Mouse (Mus musculus) naive thymus-derived CD4-positive, alpha-beta T cell, adult 2 months (primary cell): ENCODE measurements around the gene Gon7.

ENCODE experiments used
- DNase-seq: peaks from one replicate; pipeline ENCODE4 v3.0.0-alpha.2; 2011; ENCODE audit warnings: low read depth

Gon7 gene

DNA sequence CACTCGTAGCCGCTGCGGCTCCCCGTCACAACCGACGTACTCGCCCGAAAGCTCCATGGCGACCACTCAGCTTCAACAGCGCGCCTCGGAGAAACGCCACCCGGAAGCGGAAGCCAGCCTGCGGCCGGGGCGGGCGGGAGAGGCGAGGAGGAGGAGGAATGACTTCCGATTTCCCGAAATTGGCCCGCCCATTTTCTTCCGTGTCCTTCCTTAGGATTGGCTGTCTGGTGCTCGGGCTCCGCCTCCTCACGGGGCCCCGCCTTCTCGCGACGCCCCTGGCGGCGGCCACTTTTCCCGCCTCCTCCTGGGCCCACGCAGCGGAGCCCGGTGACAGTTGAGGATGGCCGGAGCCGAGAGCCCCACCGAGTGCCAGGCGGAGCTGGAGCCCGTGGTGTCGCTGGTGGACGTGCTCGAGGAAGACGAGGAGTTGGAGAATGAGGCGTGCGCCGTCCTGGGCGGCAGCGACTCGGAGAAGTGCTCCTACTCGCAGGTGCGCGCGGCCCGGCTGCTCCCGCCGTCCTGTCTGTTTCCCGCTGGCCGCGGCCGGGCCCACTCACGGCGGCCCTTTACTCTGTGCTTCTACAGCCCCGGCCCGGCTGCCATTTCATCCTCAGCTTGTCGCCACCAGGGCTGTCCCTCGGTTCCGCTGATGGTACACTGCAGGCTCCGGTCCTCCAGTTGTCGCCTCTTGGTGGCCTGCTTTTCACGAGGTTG lies at the start of gene Gon7, which contains the start of the genes Gm28051 and Ubr7:
TSS of gene Gon7 (minus strand) at position 115 of the 714 bp plus-strand sequence.
TSS of gene Gm28051 (minus strand) at position 77 of the 714 bp plus-strand sequence.
TSS of gene Ubr7 (plus strand) at position 279 of the 714 bp plus-strand sequence.
- DNase-seq: peak; percentile 97

DNA sequence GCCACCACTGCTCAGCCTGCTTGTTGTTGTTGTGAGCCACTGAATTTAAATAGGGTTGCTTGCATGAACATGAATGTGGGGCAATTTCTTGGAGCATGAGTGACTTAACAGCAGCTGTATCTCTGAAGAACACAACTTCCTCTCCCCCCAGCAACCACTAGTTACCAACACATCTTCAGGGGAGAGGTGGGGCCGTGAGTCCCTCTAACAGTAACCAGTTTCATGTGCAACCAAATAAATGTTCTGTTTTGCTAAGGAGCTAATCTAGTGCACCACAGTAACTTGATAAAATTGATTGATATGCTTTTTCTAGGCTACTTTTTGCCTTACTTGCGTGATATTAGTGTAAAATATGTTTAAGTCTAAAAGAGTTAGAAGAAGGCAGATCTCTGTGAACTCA lies 41.9 kb upstream of the Gon7 start:
- DNase-seq: no peak

DNA sequence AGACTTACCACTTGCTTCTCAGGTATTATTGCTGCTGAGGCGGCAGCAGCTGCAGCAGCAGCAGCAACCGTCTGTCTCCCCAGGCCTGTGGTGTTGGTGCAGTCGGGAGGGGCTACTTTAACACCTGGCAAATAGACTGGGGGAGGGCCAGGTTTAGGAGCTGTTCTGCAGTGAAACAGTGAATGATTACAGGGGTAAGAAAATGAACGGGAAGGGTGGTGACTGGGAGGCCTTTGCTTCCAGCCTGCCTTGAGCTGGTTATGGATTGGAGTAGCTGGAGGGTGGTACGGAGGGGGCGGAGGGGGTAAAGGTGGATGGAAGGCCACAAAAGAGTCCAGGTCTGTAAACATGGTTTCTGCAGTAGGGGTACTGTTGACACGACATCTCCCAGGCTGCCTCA lies 30.3 kb upstream of the Gon7 start:
- no peak for DNase-seq

DNA sequence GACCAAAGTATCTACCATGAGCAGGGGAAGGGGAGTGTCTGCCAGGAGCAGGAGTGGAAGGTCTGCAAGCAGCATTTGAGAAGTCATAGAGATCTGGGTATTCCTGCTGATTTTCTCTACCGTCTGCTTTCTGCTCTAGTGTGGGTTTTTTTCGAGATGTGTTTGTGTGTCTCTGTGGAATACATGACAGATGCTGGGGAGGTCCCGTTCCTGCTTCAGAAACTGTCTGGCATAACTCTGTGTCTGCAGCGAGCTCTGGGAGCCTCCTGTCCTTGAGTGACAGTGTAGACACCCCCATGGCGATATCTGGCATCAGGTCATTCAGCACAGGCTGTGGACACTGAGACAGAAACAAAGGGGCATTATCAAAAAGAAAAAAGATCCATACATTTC lies 28.0 kb upstream of the Gon7 start:
- no peak for DNase-seq

DNA sequence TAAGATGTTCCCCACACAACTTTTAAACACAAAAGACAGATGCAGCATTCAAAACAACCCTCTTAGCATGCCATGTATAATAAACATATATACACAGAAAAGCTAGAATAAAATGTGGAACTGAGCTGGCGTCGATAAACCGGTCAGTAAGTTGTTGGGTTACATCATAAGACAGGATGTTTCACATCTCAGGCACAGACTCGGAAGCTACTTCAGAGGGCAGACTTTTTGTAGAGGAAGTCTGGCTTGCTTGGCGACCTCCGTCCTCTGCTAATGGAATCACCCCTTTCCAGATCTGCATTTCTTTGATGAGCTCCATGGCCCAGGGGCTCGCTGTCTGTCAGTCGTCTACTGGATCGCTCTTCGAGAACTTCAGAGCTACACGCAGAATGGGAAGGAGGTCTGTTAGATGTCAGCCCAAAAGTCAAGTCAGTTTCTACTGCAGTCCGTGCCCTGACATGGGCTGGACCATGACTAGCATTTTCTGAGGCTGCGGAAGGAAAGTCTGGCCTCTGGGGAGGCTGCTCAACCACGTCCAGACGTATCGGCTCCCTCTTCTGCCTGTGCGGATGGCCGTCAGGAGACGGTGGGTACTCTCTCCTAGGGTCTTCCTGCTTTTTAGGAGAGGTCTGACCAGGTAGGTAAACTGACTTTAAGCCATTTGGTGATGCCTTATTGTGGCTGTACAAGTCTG lies 27.4 kb upstream of the Gon7 start:
- no peak for DNase-seq

DNA sequence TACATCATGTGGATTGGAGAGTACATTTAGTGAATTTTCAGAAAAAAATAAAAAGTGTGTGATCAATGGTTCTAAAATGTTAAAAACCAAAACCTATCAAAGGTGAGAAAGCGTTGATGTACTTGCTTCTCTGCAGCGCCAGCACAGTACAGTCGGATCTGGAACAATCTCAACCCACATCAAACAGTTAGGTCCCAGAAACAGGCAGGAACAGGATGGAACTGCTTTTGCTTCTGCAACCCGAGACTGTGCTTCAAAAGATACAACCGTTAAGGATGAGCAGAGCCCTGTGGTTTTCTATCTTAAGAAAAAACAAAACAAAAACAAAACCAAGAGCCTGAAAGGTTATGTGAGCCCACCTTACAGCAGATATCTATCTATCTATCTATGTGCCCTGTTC lies 25.2 kb upstream of the Gon7 start:
- peak; percentile 47 for DNase-seq

DNA sequence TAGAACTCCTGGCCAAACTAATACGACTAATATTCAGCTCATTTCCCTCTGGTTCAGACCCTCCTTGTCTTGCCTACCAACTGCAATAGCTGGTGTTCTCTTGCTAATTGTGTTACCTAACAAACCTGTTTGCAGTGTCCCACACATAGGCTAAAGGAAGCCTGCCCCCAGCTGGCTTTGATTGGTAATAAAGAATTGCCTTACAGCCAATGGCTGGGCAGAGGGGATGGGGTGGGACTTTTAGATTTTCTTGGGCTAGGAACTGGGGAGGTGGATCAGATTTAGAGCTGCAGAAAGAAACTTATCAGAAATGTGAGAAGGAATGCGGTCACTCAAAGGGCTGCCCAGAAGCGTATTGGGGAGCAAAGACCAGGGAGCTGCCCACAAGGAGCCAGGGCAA lies 21.8 kb upstream of the Gon7 start:
- DNase-seq: peak; percentile 36

DNA sequence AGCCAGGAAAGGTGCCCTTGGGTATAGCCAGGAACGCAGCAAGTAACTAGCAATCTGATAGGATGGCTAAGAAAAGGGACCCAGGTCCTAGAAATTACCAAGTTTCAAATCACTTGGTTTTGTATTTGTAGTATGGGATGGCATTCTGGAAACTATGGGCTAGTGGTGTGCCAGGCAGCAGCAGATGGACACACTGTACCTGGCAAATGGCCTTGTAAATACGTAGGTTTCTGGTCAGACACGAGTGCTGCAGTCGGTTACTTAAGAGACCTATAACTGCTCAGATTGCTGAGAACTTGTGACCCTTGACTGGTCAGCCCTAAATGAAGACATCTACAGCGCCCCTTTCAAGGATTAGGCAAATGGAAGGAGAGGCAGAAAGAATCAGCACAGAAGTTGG lies 20.5 kb upstream of the Gon7 start:
- no peak for DNase-seq

DNA sequence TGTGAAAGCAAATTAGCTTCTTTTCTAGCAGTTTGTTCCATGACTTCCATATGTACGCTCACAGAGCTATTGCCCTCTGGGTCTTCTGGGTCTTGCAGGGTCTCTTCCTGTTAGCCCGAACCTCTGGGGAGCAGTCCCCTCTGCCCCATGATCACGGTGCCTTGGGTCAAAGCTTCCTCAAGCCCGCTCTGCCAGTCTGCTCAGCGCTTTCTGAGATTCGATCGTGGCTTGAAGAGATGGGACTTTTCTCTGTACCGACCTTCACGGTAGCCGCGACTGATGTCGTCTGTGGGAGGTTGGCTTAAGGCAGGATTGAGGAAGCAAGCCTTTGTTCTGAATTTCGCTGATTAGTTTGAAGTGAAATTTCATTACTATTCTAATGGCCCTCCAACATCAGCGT lies 18.4 kb upstream of the Gon7 start:
- DNase-seq: no peak

DNA sequence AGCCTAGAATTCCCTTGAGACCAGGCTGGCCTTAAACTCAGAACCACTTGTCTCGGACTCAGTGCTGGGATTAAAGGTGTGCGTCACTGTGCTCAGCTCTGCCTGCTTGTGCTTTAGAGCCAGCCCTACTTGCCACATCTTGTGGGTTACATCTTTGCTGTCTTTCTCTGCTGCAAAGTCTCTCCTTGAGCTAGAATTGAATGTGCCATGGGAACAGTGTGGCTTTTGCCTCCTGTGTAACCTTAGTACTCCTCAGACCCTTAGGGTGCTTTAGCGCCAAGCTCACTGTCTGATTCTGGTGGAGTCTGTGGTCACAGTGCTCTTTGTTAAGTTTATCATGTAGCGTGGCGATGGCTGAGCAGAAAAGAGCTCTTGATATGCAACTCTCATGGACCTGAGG lies 15.1 kb upstream of the Gon7 start:
- no peak for DNase-seq

DNA sequence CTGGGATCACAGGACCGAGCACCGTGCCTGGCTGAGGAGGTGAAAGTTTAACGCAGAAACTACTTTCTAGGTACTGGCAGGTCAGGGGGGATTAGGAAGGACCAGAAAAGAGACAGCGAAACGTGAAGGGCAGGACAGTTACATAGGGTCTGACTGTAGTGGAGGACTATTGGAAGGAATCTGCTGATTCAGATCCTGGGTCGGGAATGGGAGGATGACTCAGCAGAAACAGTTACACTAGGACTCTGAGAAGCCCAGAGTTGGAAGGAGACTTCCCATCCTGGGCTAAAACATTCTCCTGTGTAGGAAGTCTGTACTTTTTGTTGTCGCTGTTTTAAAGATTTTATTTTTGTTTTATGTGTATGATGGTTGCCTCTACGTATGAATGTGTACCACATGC lies 14.0 kb upstream of the Gon7 start:
- DNase-seq: no peak

DNA sequence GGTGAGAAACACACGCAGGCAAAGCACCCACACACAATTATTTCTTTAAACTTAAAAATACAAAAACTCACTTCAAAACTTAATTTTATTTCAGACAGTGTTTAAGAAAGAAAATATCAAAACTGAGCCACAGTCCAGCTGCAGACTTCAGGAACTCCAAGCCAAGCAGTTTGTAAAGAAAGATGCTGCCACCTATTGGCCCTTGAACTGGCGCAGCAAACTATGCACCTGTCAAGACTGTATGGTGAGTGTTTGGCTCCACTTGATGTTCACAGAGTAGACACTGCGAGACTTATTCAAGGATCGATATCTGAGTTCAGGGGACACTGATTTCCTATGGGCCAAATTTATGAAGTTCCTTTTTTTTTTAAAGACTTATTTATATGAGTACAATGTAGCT lies 11.4 kb upstream of the Gon7 start:
- peak; percentile 40 for DNase-seq

DNA sequence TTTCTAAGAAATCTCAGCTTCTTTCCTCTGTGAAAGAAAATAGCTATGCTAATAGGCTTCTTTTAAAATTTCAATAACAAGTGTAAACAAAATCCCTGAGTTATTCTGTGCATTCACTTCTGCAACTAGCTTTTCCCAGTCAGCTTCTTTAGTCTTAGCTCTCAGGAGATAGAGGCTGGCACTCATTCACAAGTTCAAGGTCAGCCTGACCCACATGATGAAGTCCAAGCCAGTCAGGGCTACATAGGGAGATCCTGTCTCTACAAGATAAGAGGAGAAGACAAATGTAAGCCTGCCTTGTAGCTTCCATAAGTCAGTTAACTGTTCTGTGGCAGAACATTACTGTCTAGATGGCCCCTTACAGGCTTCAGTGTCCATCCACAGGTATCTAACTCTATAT lies 6.1 kb upstream of the Gon7 start:
- no peak for DNase-seq

DNA sequence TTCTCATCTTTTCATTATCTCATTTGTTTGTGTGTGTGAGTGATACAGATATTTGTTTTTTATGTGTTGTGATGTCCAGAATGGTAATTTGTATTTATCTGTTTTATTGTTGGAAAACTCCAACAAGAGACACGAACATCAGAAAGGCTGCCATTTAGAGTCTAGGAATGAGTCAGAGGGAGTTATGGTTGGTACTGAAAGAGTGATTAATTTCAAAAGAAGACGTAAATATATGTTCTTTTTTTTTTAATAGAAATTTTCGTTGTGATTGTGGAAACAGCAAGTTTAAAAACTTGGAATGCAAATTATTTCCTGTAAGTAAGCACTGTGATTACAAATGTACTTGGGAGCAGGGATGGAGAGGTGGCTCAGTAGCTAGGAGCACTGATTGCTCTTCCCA lies 4.1 kb upstream of the Gon7 start:
- DNase-seq: no peak

DNA sequence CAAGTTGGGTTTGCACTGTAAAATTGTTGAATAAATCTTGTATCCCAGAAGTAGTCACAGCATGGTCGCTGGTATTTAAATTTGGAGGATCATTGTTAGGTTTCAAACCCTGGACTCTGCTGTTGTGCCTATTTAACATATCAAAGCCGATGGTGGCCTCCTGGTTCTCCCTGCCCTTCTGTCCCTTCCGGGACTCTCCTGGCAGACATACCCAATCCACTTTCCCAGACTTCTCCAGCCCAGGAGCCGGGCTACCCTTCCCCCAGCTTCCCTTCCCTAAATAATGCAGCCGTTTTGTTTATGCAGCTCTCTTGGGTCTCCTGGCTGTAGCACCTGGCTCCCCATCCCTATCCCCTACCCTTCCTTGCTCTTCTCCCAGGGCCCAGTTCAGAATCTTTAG lies 1.3 kb upstream of the Gon7 start:
- no peak for DNase-seq

DNA sequence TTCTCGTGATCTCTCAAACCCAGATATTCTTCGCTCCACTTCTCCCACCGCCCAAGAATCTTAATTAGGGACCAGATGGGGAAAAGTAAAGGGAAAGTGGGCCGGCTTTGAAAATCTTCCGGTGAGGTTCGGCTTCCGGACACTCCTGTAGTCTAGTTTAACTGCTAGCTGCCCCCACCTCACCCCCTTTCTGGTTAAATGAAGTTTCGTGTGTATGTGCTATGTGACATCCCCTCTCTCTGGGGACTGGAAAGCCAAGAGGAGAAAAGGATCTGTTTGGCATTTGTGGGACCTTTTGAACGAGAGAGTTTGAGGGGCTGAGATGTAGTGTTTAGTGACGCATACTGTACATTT lies 777 bp upstream of the Gon7 start, which contains the start of gene Gm20604:
TSS of gene Gm20604 (minus strand) at position 270 of the 354 bp plus-strand sequence.
- no peak for DNase-seq

DNA sequence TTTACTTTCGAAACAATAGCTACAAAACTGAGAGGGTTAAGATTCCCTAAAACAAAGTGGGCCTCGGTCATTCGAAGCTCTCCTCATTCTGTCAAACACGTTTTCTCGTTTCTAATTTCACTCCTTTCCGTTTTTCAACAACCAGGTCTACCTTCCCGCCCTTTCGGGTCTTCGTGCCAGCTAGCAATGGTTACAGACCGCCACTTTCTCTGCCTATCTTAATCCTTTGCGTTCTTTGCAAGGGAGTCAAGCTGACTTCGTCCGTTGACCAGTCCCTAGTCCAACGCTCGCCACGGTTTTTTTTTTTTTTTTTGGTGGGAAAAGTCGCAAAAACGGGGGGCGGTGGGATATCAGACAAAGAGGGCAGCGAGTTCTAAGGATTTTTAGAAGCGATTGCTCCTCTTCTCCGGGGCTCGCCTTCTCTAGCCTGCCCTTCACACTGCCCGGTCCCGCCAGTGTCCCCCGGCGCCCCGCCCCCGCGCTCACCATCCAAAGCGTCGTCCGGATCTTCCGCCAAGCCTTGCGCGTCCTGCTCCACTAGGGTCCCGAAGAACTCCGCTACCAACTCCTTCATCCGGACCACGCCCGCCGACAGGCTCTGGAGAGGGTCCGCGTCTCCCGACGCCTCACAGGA lies 431 bp downstream of the Gon7 start:
- peak; percentile 43 for DNase-seq

DNA sequence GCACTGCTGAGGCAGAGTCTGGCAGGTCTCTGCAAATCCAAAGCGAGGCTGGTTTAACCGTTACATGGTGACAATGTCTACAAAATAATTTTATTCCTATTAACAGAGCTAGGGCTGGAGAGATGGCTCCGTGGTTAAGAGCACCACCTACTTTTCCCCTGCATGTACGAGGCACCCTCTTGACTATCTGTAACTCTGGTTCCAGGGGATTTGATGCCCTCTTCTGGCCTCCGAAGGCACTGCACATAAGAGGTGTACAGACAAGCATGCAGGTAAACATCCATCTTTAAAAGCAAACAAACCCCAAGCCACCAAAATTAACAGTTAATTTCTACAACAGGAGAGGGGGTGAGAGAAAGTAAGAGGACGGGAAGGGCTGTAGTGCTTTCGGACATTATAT lies 1.3 kb downstream of the Gon7 start:
- peak; percentile 70 for DNase-seq

DNA sequence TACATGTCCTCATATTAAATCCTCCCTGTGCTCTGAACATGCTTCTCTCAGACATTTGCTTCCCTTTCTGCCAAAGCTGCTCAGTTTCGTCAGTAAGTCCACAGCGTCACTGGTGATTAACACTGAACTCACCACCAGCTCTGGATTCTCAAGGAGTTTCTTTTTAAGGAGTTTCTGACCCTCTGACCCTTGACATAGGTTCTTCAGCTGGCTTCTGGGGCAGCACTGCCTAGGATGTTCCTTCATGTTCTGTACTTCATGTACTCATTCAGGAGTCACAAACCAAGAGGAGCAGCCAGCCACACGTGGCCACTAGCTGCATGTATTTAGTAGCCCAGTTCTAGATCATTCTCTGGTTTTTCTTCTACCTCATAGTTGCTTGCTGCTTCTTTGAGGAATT lies 9.3 kb downstream of the Gon7 start:
- DNase-seq: no peak

DNA sequence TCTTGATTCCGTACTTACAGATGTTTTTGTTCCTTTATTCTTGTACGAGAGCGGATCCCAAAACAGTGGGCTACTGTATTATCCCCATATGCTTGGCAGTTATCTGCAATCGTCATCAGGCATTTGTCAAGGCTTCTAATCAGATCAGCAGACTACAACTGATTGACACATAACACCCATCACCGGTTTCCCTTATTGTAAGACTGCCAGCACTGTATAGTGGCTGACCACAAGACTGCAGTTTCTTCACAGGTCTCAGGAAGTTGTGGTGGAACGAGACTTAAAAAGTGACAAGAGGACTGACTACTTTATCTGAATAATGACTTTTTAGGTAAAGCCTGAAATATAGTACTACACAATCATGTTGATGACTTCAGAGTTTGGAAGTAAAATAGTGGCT lies 12.8 kb downstream of the Gon7 start:
- peak; percentile 80 for DNase-seq

DNA sequence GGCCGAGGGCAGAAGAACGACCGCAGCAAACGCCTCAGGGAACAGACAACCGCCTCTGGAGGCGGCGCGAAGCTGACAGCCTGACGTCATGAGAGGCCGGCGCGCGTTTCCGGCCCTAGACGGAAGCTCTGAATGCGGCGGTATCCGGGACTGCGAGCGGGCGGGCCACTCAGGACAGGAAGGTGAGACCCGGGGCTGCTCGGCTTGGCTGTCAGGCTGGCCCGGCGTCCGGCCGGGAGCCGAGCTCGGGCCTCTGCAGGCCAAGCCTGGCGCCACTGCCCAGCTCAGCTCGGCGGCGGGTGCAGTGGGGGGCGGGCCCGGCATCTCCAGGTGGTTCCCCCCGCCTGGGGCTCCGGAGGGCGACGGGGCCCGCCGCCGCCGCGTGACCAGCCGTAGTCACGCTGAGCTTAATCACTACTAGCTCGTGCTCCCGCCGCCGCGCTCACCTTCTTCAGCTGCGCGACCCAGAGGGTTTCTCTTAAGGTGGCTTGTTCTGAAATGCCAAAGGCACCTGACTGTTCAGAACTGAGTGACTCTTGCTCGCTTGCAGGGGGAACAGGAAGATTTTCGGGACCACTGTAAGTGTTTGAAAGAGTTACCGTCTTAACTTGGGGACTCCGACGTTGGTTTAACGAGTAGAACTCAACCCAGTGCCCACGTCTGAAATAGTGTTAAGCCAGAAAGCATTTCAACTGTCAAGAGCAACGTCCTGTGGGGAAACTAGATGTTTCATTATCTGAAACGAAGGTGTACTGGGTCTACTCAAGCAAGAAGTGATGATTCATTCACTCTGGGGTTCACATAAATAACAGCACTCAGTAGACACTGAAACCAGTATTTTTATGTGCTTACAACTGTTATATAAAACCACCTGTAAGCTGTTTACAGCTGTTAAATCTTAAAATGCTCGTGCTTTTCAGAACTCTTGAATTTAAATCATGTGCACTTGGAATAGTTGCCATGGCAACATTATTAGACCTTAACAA lies 13.7 kb downstream of the Gon7 start, which contains the start of the genes Moap1 and Tmem251:
TSS of gene Moap1 (minus strand) at position 73 of the 986 bp plus-strand sequence.
TSS of gene Tmem251 (plus strand) at position 174 of the 986 bp plus-strand sequence.
- DNase-seq: peak; percentile 92
